Mouse (Mus musculus) yolk sac, embryonic 10.5 days (tissue): ENCODE results near the gene Chd2.
A peak's percentile ranks its signal among the peaks of the same experiment; 100 is the strongest.
"Not testable (repeated sequence)": the region's sequence is repeated elsewhere in the genome, so short reads cannot be mapped to it uniquely, and the experiment has no call there.

ENCODE experiments used
- DNase-seq: peaks from one replicate; pipeline ENCODE4 v3.0.0-alpha.2; 2017; ENCODE audit warnings: low spot score

Gene Chd2

GRCm38 (mm10) chr7:73520231-73520630 lies 21.4 kb downstream of the Chd2 start:
- DNase-seq, result no peak

- DNase-seq, result no peak
Measured at GRCm38 (mm10) chr7:73519060-73519796, 22.4 kb downstream of the Chd2 start.

- DNase-seq, result not testable (repeated sequence)
Measured at GRCm38 (mm10) chr7:73518373-73518980, 23.2 kb downstream of the Chd2 start.

DNA sequence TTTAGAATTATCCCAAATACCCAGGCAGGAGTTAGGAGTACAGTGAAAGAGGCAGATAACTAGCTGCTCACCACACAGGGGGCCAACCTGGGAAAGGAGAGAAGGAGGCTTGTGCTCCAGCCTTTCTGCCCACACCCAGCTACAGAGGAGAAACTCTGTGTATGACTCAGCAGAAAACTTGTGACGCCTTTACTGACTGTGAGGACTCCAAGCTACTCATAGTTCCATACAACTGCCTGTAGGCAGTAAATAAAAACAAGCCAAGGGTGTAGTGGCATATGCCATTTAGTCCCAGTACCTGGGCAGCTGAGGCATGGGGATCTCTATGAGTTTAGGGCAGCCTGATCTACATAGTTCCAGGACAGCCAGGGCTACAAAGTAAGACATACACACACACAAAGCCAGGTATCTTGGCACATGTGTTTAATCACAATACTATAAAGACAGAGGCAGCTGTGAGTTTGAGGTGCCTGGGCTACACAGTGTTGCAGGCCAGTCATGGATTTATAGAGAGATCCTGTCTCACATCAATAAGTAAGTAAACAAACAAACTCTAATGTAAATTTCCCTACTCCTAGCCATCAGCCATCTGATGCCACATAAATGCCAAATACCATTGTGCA lies 24.1 kb downstream of the Chd2 start:
- DNase-seq, result peak; percentile 55

DNA sequence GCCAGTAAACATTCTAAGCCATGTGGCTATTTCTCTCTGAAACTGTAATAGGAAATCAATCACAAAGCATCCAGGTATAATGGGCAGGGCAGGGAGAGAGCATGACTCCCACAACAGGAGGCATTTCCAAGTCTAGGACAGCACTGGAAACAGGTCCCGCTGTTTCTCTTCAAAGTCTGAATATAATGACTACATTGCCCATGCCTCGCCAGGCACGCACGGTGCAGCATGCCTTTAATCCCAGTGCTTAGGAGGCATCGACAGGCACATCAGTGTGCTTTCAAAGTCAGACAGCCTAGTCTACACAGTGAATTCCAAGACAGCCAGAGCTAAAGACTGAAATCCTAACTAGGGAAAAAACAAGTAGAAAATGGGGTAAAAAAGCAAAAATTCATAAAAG lies 24.8 kb downstream of the Chd2 start:
- DNase-seq, result no peak

GRCm38 (mm10) chr7:73514560-73514959 lies 27.1 kb downstream of the Chd2 start:
- DNase-seq, result no peak

DNA sequence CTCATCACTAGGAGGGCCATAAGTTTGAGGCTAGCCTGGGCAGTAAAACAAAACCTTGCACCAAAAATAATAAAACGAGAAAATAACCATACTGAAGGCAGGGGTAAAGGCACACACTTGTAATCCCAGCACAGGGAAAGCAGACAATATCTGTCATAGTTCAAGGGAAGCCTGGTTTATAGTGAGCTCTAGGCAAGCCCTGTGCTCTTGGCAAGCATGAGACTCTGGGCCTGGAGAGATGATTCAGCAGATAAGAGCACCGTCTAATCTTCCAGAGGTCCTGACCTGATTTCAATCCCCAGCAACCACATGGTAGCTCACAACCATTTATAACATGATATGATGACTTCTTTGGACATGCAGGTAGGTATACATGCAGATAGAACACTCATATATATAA lies 29.2 kb downstream of the Chd2 start:
- no peak for DNase-seq

- DNase-seq, result no peak
Measured at GRCm38 (mm10) chr7:73508688-73509087, 32.9 kb downstream of the Chd2 start.

DNA sequence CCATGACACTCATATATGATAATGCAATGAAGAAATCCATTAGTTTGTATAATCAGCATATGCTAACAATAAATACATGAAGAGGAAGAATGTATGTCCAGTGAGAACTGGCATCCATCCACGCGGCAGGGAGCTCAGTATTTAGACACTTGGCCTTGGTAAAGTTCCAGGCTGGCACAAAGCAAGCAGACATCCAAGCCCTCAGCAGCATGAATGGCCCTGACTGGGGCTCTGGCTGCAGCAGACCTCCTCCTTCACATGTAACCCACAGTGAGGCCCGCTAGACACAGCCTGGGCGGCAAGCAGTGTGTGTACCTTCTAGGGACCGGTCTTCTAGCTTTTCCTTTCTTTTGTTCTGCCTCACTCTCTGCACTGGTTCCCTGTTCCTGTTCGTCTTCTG lies 34.1 kb downstream of the Chd2 start:
- DNase-seq, result no peak

- DNase-seq, result no peak
Measured at GRCm38 (mm10) chr7:73506852-73507251, 34.8 kb downstream of the Chd2 start.

DNA sequence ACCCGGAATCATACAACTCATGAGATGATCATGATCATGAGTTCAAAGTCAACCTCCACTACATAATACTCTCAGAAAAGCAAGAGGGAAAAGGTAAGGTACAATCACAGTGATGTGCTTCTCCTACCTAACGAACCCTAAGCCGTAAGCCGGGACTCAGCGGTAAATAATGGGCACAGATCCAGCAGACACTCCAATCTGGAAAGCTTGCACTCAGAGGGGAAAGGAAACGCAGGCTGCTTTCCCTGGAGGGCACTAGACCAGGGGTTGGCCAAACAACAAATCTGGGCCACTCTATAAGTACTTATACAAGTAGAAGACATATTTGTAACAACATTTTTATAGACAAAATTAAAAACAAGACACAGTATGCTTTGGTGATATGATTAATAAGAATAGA lies 36.4 kb downstream of the Chd2 start:
- DNase-seq, result no peak

GRCm38 (mm10) chr7:73498200-73498599 lies 43.4 kb downstream of the Chd2 start:
- DNase-seq, result no peak

GRCm38 (mm10) chr7:73489261-73489660 lies 52.4 kb downstream of the Chd2 start:
- DNase-seq, result no peak

DNA sequence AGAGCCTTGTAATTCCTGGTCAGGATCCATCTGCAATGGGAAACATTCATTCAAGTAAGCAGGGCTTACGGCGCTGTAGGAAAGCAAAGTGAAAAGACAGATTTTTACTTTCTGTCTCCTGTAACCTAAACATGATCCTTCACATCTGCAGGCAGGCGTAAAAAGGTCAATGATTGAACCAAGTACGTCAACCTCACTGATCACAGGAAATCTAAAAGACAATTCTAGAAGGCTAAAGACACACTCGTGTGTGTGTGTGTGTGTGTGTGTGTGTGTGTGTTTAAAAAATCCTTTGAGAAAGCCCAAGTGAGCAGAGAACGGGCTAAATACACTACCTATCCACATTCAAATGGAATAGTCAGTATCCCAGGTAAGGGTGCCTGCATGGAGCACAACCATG lies 60.5 kb downstream of the Chd2 start:
- no peak for DNase-seq

GRCm38 (mm10) chr7:73479506-73479905 lies 62.1 kb downstream of the Chd2 start:
- no peak for DNase-seq

DNA sequence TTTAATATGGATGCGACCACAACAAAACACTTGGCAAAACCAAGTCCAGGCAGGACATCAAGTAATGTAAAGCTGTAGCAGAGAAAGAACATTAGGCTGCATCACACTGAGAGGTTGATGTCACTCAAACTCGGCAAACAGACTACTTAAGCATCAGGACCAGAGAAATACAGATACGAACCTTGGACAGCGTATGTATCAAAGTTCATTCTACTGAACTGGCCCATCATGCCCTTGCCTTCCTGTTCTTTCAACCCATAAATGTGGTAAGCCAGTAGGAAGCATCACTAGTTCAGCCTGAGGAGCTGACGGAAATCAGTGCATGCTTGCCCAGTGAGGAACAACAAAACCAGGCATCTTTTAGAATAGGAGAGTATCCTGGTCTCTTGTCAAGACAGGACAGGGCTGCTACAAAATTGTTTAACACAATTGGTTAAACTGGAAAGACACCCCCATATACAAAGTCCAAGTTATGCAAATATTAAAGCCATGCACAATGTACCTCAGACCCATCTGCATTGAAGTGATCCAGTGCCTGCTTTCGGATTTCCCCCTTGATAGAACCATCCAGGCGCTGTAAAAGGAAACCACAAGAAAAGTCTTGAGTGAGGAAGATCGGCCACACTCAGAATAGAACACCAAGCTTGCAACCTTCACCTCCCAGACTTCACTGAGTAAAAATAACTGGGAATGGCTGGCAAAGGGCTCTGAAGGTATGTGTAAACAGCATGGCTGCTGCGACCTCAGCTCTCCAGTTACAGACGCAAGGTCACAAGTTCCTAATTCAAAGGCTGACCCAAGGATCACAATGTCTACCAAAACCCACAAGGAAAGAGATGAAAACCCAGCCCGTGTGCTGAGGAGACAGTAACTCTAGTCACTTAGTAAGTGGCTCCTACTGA lies 63.2 kb downstream of the Chd2 start:
- no peak for DNase-seq

DNA sequence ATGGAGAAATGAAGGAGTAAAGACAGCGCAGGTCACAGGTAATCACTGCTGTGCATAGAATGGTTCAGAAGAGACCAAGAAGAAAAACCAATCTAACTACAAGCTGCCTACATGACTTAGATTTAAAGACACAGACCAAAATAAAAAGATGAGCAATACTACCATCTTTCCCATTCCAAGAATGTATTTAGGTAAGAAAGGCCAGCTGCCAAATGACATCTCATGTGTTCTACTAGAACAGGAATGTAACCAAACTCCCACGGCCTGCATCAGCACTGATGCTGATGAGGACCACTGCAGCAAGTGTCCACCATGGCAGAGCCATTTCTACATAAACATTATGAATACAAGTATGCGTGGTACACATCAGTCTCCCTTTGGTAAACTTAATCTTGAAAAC lies 73.9 kb downstream of the Chd2 start:
- DNase-seq, result no peak

GRCm38 (mm10) chr7:73463546-73463945 lies 78.1 kb downstream of the Chd2 start:
- DNase-seq, result no peak

- DNase-seq, result no peak
Measured at GRCm38 (mm10) chr7:73454113-73454512, 87.5 kb downstream of the Chd2 start.

- DNase-seq, result no peak
Measured at GRCm38 (mm10) chr7:73452187-73452808, 89.3 kb downstream of the Chd2 start.

DNA sequence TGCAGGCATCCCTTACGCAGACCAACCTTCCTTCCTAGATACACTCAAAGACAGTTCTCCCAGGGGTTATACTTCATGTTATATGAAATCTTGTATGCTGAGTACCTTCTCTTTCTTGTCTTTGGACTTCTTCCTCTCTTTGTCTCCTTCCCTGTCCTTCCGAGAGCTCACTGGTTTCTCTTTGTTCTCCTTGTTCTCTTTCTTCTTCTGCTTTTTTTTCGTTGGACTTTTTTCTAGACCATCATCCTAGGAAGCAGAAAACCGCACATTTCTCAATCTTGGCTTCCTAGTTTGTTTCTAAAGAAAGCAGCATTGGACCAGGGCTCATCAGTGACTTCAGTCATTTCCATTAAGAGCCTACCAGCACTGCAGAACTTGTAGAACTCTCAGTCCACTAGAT lies 90.0 kb downstream of the Chd2 start:
- DNase-seq, result no peak

DNA sequence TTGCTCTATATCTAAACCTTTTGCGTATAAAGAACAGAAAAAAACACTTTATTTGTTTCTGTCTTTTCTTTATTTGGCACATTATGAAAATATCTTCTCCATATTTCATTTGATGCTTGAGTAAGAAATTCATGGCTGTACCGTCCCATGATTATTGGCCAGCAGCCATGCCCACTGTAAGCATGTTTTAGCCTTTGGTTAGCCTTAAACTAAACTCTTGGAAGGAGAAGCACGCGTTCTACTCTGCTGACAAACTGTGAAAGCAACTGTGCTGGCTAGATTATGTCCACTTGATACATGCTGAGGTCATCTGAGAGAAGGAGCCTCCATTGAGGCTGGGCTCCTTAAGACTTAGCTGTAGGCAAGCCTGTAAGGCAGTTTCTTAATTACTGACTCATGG lies 99.4 kb downstream of the Chd2 start:
- DNase-seq, result no peak
